Mouse (Mus musculus) neural tube, embryonic 10.5 days (tissue): ENCODE data around the gene Cox6a1.

Experiments used
- DNase-seq: peaks from one replicate; pipeline ENCODE4 v3.0.0-alpha.2; 2017; ENCODE audit warnings: low spot score; ENCODE audit errors: extremely low spot score

Gene Cox6a1

GRCm38 (mm10) chr5:115301615-115302014 lies 47.2 kb downstream of the Cox6a1 start:
- DNase-seq: no peak

- DNase-seq: peak; percentile 100
These were observed 47.8 kb downstream of the Cox6a1 start, which contains the start of gene Dynll1 for GRCm38 (mm10) chr5:115300792-115301614. TSS of gene Dynll1 (minus strand) at chr5:115300999.

GRCm38 (mm10) chr5:115300035-115300744 lies 48.6 kb downstream of the Cox6a1 start:
- no peak for DNase-seq

- no peak for DNase-seq
These were observed 52.4 kb downstream of the Cox6a1 start for GRCm38 (mm10) chr5:115296347-115296746.
